Mouse (Mus musculus) embryonic facial prominence, embryonic 13.5 days (tissue): ENCODE data around the gene Ptn. TPM values are rescaled to one million over a fixed set of nuclear protein-coding genes. Genes with fewer than 3 reads are reported as not detected.

Experiments
- ATAC-seq: fragments of 200-750 bp; cut with Nextera tagmentation; 2 replicates; pipeline ENCODE4 v1.8.0; 2017; ENCODE audit warnings: low read depth; ENCODE audit not compliant: insufficient number of reproducible peaks, insufficient read depth, low FRiP score, low TSS enrichment
- H3K27ac ChIP-seq: fragments of 300-500 bp; sonication (generic); 2 replicates; pipeline ENCODE4 v1.5.1; 2015; ENCODE audit warnings: moderate library complexity, mild to moderate bottlenecking, inconsistent platforms
- H3K27me3 ChIP-seq: fragments of 300-500 bp; sonication (generic); 2 replicates; pipeline ENCODE4 v1.6.1; 2015; ENCODE audit warnings: mild to moderate bottlenecking, inconsistent platforms
- H3K36me3 ChIP-seq: fragments of 300-500 bp; sonication (generic); 2 replicates; pipeline ENCODE4 v1.6.1; 2015; ENCODE audit warnings: mild to moderate bottlenecking, inconsistent platforms
- H3K4me1 ChIP-seq: fragments of 300-500 bp; sonication (generic); 2 replicates; pipeline ENCODE4 v1.6.1; 2015; ENCODE audit warnings: inconsistent platforms
- H3K4me2 ChIP-seq: fragments of 300-500 bp; sonication (generic); 2 replicates; pipeline ENCODE4 v1.6.1; 2015; ENCODE audit warnings: moderate library complexity, mild to moderate bottlenecking, inconsistent platforms
- H3K4me3 ChIP-seq: fragments of 300-500 bp; sonication (generic); 2 replicates; pipeline ENCODE4 v1.5.1; 2015; ENCODE audit warnings: mild to moderate bottlenecking, inconsistent platforms
- H3K9ac ChIP-seq: fragments of 300-500 bp; sonication (generic); 2 replicates; pipeline ENCODE4 v1.6.1; 2015; ENCODE audit warnings: mild to moderate bottlenecking, inconsistent platforms
- H3K9me3 ChIP-seq: fragments of 300-500 bp; sonication (generic); 2 replicates; pipeline ENCODE4 v1.6.1; 2016; ENCODE audit warnings: inconsistent platforms
- WGBS: fragments of 180-500 bp; shearing (Covaris S2); methylation state at CpG from one replicate; pipeline ENCODE4 v1.1.7; 2015; ENCODE audit warnings: mixed read lengths; 5-methylcytosine and 5-hydroxymethylcytosine counted together
- polyA plus RNA-seq: library from polyadenylated mRNA; unstranded; fragments of >200 nt; fragmentation: Nextera tagmentation; extraction: Ambion mirVana; gene quantifications from 2 replicates; pipeline ENCODE4 v1.2.1, GENCODE M21; 2015

Gene Ptn
- polyA plus RNA-seq, 1 experiment from 2014 or later, result 731 TPM

DNA sequence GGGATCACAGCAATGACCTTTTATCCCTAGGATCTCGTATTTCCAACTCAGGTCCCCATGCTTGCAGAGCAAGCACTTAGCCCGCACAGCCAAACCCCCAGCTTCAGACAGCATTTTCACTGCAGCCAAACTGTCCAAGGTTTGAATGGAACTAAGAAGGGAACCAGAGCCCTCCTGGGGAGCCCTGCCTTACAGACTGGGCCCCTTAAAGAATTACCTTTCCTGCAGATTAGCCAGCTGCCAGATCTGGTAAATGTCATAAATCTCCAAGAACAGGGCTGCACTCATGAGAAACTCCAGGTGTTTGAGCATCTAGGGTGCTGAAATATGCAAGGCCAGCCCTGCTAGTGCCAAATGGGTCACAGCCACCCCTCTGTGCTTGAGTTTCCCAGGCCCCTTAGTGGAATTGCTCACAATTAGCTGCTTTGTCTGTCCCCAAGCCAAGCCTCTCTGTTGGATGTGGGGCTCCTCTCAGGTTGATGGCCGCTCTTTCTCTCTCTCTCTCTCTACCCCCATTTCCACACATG, 25.3 kb downstream of the Ptn start:
- 48% methylated on average over 3 of the region's 3 CpGs for WGBS
- ATAC-seq, result peak; percentile 37; the same call in 1 of the 2 replicates
- no peak overlapping the region for H3K4me3 ChIP-seq
- H3K27me3 ChIP-seq, result no peaks in the 10 kb centered on the region
- H3K4me1 ChIP-seq, result peaks cover 25% of the 10 kb centered on the region
- H3K36me3 ChIP-seq, result peaks cover 43% of the 10 kb centered on the region
- peak overlapping the region; percentile 16; the same call in 1 of the 2 replicates for H3K27ac ChIP-seq
- H3K4me2 ChIP-seq, result no peak overlapping the region
- H3K9me3 ChIP-seq, result no peaks in the 10 kb centered on the region
- H3K9ac ChIP-seq, result no peak overlapping the region

DNA sequence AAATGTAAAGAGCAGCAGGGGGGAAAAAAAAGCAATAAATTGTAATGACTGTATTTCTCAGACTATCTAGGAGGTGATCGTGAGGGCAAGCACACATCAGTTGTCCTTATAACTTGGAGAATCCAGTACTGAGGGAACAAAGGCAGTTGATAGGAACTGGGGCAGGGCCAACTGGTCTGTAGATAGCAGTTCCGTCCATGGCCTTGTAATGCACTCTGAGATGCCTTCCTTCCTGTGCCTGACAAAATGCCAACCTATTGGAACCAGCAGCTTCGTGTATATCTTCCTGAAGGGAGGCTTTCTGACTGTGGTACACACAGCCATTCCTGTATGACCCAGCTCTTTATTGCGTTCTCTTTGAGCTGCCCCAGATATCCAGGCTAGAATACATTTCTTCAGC, 27.5 kb downstream of the Ptn start:
- Histone ChIP-seq H3K27ac (no peak overlapping the region), H3K4me1 (peaks cover 27% of the 10 kb centered on the region), H3K9ac (no peak overlapping the region), H3K27me3 (no peaks in the 10 kb centered on the region), H3K9me3 (no peaks in the 10 kb centered on the region), H3K4me2 (no peak overlapping the region), H3K4me3 (no peak overlapping the region), H3K36me3 (peaks cover 43% of the 10 kb centered on the region)
- no peak for ATAC-seq
- 90% methylated on average over 4 of the region's 4 CpGs for WGBS

DNA sequence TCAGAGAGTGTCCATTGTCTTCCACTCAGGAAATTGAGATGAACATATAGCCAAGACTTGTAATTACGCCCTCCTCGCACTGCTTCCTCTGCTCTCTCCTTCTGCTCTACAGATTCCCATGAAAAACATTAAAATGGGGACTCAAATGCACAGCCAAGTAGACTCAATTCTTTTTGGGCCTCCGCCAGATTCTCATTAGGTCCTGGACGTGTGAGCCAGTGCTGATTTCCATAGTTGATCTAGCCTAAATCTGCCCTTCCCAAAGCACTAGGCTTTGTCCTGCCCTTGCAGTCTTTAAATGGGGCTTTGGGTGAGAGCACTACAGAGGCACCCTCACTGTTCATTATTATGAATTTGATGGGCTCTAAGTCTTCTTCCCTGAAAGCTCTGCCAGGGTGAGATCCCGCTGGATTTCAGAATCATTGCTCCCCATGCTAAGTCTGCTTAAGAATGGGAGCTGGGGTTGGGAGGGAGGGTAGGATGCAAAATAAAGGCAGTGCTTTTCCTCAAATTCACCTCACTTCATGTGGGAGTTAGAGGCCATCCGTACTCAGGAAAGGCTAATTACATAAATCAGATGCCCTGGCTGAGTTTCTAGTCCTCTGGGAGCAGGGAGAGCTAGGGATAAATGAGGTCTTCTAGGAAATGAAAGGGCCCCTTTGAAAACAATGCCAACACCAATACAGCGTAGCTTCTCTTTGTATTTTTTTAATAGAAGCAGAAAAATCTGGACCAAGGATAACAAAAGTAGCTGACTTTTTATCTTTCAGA, 32.3 kb downstream of the Ptn start:
- 51% methylated on average over 7 of the region's 7 CpGs for WGBS
- peaks cover 26% of the 10 kb centered on the region for H3K4me1 ChIP-seq

DNA sequence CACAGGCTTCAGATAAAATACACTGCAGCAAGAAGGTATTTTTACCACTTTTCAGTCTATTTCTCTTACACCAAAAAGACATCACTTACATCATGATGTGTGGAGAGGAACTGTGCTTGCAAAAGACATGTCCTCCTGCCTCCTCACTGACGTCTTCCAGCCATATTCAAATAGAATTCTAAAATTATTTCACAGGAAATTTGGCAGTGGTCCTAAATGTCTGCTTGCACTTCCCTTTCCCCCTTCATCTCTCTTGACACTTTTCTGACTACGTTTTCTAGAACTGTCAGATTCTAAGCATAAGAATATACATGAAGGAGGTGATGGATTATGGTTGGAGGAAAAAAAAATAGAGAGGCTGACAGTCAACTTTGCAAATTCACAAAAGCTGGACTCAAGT, 33.0 kb downstream of the Ptn start:
- ATAC-seq, result no peak
- WGBS, result 54% methylated on average over 2 of the region's 2 CpGs
- Histone ChIP-seq H3K9ac (no peak overlapping the region), H3K4me1 (peaks cover 26% of the 10 kb centered on the region), H3K27me3 (no peaks in the 10 kb centered on the region), H3K4me3 (no peak overlapping the region), H3K4me2 (no peak overlapping the region), H3K36me3 (peaks cover 11% of the 10 kb centered on the region), H3K9me3 (no peaks in the 10 kb centered on the region), H3K27ac (no peak overlapping the region)

More for the DNA sequence above, 32.3 kb downstream of the Ptn start:
- Histone ChIP-seq H3K9ac (no peak overlapping the region), H3K4me2 (no peak overlapping the region), H3K36me3 (peaks cover 13% of the 10 kb centered on the region), H3K27ac (no peak overlapping the region), H3K4me3 (no peak overlapping the region), H3K9me3 (no peaks in the 10 kb centered on the region), H3K27me3 (no peaks in the 10 kb centered on the region)
- ATAC-seq, result peak; percentile 10; the same call in 1 of the 2 replicates

DNA sequence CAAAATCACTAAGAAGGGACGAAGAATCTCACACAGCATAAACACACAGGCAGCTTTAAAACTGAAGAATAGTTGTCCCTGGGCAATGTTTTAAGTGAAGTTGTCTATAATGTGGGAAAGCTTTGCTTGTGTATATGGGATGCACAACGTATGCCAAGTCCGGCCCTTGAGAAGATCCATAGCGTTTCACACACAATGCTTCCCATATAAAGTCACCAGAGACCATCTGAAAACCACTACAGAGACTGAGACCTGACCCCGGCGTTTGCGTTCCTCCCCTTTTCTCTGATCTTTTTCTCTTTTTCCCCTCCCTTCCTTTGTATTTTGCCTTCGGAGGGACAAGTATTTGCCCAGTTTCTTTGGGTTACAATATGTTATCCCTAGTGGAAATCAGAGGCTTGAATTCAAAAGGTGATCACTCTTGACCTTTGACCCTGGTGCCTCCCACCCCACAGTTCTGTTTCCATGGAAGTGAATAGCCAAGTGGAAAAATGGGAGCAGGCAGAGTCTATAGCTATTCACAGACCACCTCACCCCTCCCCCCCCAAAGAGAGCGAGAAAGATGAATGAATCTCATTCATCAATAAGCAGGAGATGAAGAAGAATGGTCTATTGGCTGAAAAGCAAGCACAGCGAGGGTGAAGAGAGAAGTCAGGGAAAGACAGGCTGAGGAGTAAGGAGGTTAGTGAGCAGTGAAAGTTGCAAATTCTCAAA, 34.2 kb downstream of the Ptn start:
- no peak overlapping the region for H3K27ac ChIP-seq
- H3K9me3 ChIP-seq, result no peaks in the 10 kb centered on the region
- no peaks in the 10 kb centered on the region for H3K27me3 ChIP-seq
- peaks cover 26% of the 10 kb centered on the region for H3K4me1 ChIP-seq
- WGBS, result 49% methylated on average over 10 of the region's 10 CpGs
- no peak overlapping the region for H3K4me2 ChIP-seq
- no peak for ATAC-seq
- peaks cover 22% of the 10 kb centered on the region for H3K36me3 ChIP-seq
- no peak overlapping the region for H3K9ac ChIP-seq
- H3K4me3 ChIP-seq, result no peak overlapping the region

DNA sequence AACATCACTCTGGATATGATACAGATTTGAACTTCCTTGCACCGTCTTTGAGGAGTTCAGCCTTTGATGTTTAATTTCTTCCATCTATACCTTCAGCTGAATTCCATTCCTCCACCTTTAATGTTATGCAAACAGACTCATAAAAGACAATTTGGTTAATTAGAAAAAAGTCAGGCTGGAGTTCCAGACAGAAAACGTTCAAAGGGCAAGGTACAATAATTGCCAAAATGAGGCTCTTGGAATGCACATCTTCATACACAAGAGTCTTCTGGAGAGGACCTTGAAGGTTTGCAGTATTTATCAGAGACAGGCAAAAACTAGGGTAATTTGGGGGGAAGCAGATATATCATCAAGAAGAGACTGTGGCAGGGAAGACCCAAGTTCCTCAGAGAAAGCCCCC, 37.5 kb downstream of the Ptn start:
- WGBS, result 54% methylated on average over 2 of the region's 2 CpGs
- H3K9me3 ChIP-seq, result no peaks in the 10 kb centered on the region
- no peak overlapping the region for H3K4me2 ChIP-seq
- H3K4me3 ChIP-seq, result no peak overlapping the region
- ATAC-seq, result no peak
- no peak overlapping the region for H3K9ac ChIP-seq
- H3K27me3 ChIP-seq, result no peaks in the 10 kb centered on the region
- H3K36me3 ChIP-seq, result peaks cover 23% of the 10 kb centered on the region
- no peak overlapping the region for H3K27ac ChIP-seq
- peaks cover 15% of the 10 kb centered on the region for H3K4me1 ChIP-seq

DNA sequence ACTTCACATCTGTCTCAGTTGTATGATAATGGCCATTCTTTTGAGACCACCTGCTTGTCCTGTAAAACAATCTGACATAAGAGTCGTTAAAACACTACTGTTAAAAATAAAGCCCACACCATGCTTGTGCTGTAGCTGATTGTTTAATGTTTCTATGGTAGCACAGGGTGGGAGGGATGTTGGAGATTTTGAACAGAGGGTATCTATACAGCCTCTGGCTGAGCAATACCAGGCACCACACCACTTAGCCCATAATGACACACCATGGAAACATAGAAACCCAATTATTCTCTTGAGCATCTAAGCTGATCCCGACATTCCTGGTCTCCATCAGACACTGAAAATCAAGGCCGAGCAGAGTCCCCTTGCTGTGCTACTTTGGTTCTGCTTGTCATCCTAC, 41.0 kb downstream of the Ptn start:
- no peak overlapping the region for H3K4me2 ChIP-seq
- H3K4me1 ChIP-seq, result no peaks in the 10 kb centered on the region
- no peak overlapping the region for H3K4me3 ChIP-seq
- no peaks in the 10 kb centered on the region for H3K9me3 ChIP-seq
- 74% methylated on average over 3 of the region's 3 CpGs for WGBS
- H3K27ac ChIP-seq, result no peak overlapping the region
- H3K36me3 ChIP-seq, result peaks cover 33% of the 10 kb centered on the region
- H3K27me3 ChIP-seq, result no peaks in the 10 kb centered on the region
- no peak for ATAC-seq
- H3K9ac ChIP-seq, result no peak overlapping the region

DNA sequence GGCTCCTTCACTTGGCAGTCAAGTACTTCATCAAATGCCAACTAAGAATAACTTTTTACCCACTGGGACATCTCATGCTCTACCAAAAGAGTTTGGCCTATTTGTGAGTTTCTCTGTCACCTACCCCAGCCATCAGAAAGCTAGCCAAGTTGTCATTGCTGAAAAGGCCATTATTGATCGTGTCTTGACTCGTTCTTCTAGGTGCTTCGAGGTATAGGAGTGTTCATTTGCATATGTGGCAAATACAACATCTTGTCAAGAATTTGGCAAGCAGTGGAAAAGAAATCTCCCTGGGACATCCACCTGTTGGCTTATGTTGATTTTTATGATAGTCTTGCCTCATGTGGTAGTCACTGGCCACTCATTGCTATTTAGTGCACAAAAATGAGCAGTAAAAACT, 43.1 kb downstream of the Ptn start:
- 92% methylated on average over 3 of the region's 3 CpGs for WGBS
- no peak overlapping the region for H3K27ac ChIP-seq
- H3K9ac ChIP-seq, result no peak overlapping the region
- H3K27me3 ChIP-seq, result no peaks in the 10 kb centered on the region
- H3K4me2 ChIP-seq, result no peak overlapping the region
- no peak overlapping the region for H3K4me3 ChIP-seq
- H3K9me3 ChIP-seq, result no peaks in the 10 kb centered on the region
- peaks cover 28% of the 10 kb centered on the region for H3K36me3 ChIP-seq
- ATAC-seq, result no peak
- H3K4me1 ChIP-seq, result no peaks in the 10 kb centered on the region

DNA sequence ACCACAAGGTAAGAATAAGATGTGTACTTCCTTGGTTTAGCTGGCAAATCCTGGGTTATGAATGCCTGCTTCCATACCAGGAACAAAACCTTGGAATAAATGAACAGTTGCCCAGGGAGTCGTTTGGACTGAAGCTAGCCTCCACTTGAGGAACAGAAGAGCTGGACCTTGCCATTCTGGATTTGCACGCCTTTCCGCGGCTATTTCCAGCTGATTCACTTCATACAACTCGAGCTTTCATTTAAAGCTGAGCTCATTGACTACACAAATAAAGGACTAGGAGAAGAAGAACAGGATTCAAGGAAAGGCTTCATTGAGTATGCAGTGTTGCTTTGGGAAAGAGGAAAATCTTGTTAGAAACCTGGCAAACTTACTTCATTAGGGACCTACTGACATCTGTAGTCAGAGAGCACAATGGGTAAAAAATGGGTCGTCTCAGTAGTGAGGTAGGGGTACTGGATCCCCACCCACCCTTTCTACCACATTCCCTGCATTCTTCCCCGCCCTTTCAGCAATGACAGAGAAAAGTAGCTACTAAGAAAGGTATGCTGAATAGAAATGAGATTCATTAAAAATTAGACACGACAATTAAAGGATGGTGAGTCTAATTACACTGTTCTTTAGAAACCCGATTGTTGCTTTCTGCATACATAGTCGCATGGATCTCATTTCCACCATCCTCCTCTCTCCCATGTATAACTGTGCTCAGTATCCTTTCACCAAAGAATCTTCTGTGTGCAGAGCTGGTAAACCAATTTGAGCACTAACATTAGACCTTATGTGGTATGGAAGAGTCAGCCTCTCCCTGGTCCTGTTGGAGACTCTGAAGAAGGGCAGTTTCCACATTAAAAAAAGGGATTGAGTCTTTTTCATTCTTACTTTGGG, 54.8 kb downstream of the Ptn start:
- H3K36me3 ChIP-seq, result peaks cover 16% of the 10 kb centered on the region
- no peak overlapping the region for H3K4me3 ChIP-seq
- no peak overlapping the region for H3K9ac ChIP-seq
- 79% methylated on average over 10 of the region's 10 CpGs for WGBS
- no peak for ATAC-seq
- no peaks in the 10 kb centered on the region for H3K4me1 ChIP-seq
- H3K4me2 ChIP-seq, result no peak overlapping the region
- no peaks in the 10 kb centered on the region for H3K9me3 ChIP-seq
- H3K27me3 ChIP-seq, result no peaks in the 10 kb centered on the region
- H3K27ac ChIP-seq, result no peak overlapping the region

DNA sequence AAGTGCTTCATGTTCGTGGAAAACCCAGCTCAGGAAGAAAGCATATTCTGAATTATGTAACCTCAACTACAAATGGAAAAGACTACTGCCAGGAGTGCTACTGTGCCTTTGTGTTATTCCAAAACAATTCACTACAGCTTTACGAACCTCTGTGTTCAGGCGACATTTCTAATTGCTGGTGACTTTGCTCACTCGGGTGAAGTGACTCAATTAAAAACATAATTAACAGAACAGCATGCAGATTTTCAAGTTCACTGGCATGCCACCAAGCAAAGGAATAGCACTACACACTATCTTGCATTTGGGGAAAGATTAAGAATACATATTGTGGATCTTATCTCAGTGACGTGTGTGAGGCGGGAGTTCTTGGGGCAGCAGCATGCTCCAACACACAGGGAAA, 57.1 kb downstream of the Ptn start:
- Histone ChIP-seq H3K27me3 (no peaks in the 10 kb centered on the region), H3K36me3 (peaks cover 19% of the 10 kb centered on the region), H3K9ac (no peak overlapping the region), H3K4me1 (no peaks in the 10 kb centered on the region), H3K4me3 (no peak overlapping the region), H3K27ac (no peak overlapping the region), H3K4me2 (no peak overlapping the region), H3K9me3 (no peaks in the 10 kb centered on the region)
- no peak for ATAC-seq
- 69% methylated on average over 6 of the region's 6 CpGs for WGBS

DNA sequence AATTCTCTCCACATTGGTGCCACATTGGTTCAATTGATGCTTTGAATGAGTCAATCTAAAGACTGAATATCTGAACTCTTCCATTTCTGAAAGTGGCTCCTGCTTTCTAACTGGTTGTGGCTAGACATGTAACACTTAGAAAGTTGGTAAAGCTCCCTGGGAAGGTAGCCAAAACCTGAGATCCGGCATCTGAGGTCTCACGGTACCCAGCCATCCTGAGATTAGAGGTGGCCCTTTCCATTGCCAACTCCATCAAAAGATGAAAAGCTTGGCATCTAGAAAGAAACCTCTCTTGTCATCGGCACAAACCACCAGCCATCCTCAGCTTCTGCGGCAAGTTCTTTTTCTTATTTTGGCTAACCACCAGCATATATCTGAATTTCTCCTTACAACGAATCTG, 70.2 kb downstream of the Ptn start:
- WGBS, result 89% methylated on average over 5 of the region's 5 CpGs
- Histone ChIP-seq H3K4me2 (no peak overlapping the region), H3K4me1 (no peaks in the 10 kb centered on the region), H3K9me3 (no peaks in the 10 kb centered on the region), H3K36me3 (peaks cover 73% of the 10 kb centered on the region), H3K9ac (no peak overlapping the region), H3K4me3 (no peak overlapping the region), H3K27ac (no peak overlapping the region), H3K27me3 (no peaks in the 10 kb centered on the region)
- no peak for ATAC-seq
